Mouse (Mus musculus): ENCODE measurements around the gene Ccdc63.
A peak's percentile ranks its signal among the peaks of the same experiment; 100 is the strongest.

The Ccdc63 gene

GRCm38 (mm10) chr5:122115266-122115763 is 25.3 kb downstream of the Ccdc63 start:
- no peak for DNase-seq

GRCm38 (mm10) chr5:122114176-122114575 is 26.4 kb downstream of the Ccdc63 start:
- DNase-seq: peak; percentile 73

- no peak for DNase-seq
These were observed 27.2 kb downstream of the Ccdc63 start for GRCm38 (mm10) chr5:122113450-122113849.

GRCm38 (mm10) chr5:122111933-122112248 is 28.7 kb downstream of the Ccdc63 start:
- DNase-seq: no peak

- DNase-seq: no peak
These were observed 29.3 kb downstream of the Ccdc63 start for GRCm38 (mm10) chr5:122111091-122111932.

GRCm38 (mm10) chr5:122110625-122111024 is 30.0 kb downstream of the Ccdc63 start:
- DNase-seq: no peak

- no peak for DNase-seq
These were observed 31.1 kb downstream of the Ccdc63 start for GRCm38 (mm10) chr5:122109325-122110060.

- DNase-seq: no peak
These were observed 32.5 kb downstream of the Ccdc63 start for GRCm38 (mm10) chr5:122108104-122108503.

GRCm38 (mm10) chr5:122106212-122106611 is 34.4 kb downstream of the Ccdc63 start:
- DNase-seq: no peak

GRCm38 (mm10) chr5:122104981-122105380 is 35.6 kb downstream of the Ccdc63 start:
- no peak for DNase-seq

- peak; percentile 59 for DNase-seq
These were observed 36.4 kb downstream of the Ccdc63 start for GRCm38 (mm10) chr5:122104201-122104600.

- no peak for DNase-seq
These were observed 37.5 kb downstream of the Ccdc63 start for GRCm38 (mm10) chr5:122103075-122103474.

- DNase-seq: no peak
These were observed 38.1 kb downstream of the Ccdc63 start for GRCm38 (mm10) chr5:122102476-122103050.

GRCm38 (mm10) chr5:122094439-122094838 is 46.2 kb downstream of the Ccdc63 start:
- DNase-seq: no peak

GRCm38 (mm10) chr5:122093734-122094133 is 46.9 kb downstream of the Ccdc63 start:
- DNase-seq: no peak

GRCm38 (mm10) chr5:122092794-122093193 is 47.8 kb downstream of the Ccdc63 start:
- DNase-seq: no peak

GRCm38 (mm10) chr5:122091070-122091469 is 49.6 kb downstream of the Ccdc63 start:
- DNase-seq: peak; percentile 68

- DNase-seq: no peak
These were observed 51.0 kb downstream of the Ccdc63 start for GRCm38 (mm10) chr5:122089664-122090063.

- DNase-seq: peak; percentile 79
These were observed 51.7 kb downstream of the Ccdc63 start for GRCm38 (mm10) chr5:122088917-122089316.

GRCm38 (mm10) chr5:122086121-122086520 is 54.5 kb downstream of the Ccdc63 start:
- no peak for DNase-seq

- DNase-seq: no peak
These were observed 55.3 kb downstream of the Ccdc63 start for GRCm38 (mm10) chr5:122085291-122085690.

GRCm38 (mm10) chr5:122084470-122084869 is 56.2 kb downstream of the Ccdc63 start:
- no peak for DNase-seq

- no peak for DNase-seq
These were observed 57.3 kb downstream of the Ccdc63 start for GRCm38 (mm10) chr5:122083282-122083681.

GRCm38 (mm10) chr5:122081471-122081870 is 59.2 kb downstream of the Ccdc63 start:
- DNase-seq: no peak

Measured in thymus, postnatal 25 days (tissue).